Mouse (Mus musculus) cerebellum, adult 18-20 months (tissue): Measurements from ENCODE around the gene Dll1.

Experiments used
- DNase-seq, 2 experiments: peaks; one replicate each; pipeline ENCODE4 v3.0.0; 2021

Gene Dll1

DNA sequence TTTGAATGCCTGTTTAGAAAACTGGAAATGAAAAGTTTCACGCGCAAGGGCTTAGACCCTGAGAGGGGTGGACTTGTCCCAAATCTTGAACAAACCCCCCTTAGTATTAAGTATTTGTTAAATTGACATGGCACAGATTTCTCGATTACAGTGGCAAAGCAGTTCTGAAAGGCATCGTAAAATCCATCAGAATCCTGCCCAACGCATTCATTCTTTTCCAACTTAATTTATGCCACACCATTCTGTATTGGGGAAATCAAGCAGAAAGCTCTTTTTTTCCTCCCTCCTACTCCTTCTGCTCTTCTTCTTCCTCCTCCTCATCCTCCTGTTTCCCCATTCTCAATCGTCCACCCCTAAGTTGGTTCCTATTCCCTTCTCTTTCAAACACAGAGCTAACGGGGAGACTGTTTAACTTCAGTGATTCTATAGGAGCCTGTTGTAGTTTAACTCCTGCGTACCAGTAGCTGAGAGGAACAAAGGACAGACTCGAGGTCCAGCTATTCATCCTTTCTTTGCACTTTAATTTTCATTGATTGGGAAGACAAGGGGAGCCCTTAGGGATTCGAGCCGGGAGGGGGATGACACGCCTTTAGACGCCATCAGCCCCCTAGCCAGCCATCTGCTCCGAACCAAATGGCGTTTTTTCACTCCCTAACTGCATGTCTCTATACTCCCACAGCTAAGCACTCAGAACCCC lies 1.9 kb upstream of the Dll1 start:
- no peak for DNase-seq

DNA sequence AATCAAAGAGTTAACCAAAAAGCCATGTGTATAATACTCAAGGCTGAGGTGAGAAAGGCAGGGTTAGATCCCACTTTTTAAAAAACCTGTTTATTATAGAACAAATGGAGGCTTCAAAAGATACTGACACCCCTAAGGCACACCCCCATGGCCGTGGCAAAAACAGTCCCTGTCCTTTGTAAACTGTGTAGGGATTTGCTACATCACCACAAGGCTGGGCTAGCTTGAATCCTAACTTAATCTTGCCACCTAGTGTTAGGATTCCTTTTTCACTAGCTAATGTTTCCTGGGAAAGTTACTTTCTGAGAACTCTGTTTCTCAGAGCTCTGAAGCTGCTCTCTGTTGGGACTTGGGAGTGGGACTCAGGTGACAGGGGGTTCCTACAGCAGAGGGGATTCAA lies 1.2 kb upstream of the Dll1 start:
- peak in 1 of 2 experiments; percentile 23 for DNase-seq

DNA sequence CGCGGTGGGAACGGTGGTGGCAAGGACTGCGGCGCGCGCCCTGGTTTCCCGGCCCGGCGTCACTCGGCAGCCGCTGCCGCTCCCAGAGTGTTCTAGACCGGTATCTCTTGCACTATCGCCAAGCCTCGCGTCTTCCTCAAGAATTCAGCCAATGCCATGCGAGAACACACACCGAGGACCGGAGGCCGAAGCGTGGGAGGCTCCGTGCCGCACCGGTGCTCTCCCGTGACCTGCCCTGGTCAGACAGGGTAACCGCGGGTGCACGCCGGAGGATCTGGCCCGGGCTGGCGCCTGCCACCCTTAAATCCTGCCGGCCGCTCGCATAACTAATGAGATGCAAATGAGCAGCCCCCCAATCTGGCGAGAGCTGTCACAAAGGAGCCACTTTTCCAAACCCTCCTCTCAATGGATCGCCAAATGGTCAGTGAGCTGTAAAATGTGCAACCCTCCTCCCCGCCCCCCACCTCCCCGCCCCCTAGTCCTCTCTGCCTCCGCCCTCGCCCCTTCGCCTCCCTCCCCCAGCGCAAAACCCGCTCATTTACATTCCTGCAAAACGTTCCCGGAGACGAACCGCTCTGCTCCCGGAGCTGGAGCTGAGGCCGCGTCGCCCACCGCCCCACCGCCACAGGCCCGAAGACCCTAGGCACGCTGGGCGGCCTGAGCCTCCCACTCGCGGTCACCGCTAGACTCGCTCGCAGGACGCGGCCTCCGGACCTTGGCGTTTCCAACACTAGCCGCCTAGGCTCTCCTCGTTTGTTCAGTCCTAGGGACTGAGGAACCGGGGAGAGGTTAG lies 775 bp downstream of the Dll1 start:
- peak; percentile 42 to 52 for DNase-seq

- no peak for DNase-seq
Observed at GRCm38 (mm10) chr17:15375224-15375623, 1.4 kb downstream of the Dll1 start.

- DNase-seq: no peak
Observed at GRCm38 (mm10) chr17:15374321-15375141, 2.1 kb downstream of the Dll1 start.

DNA sequence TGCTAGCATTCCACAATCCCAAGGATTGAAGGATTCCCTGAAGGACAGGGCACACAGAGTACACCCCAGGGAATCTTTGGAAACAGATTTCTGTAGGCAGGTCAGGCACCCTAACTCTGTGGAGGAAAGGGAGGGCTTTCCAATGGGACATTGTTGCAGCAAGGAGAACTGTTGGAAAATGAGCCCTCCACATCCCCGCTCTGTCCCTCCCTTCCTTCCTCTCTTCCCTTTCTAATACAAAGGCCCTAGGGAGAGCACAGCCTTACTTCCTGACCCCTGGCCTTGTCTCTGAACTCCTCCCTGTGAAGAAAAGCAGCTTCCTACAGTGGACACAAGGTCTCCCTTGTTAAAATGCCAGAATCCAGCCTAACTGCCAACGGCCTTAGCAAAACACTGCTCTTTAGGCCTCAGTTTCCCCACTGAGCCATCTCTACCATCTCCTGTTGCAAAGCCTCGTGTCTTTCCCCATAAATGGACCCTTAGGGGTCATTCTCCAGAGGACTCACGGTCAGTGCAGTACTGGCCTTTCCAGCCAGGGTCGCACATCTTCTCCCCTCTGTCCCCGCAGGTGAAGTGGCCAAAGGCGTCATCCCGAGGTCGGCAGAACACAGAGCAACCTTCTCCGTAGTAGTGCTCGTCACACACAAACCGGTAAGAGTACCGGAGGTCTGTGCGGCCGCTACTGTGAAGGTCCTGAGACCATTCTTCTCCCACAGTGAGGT lies 3.6 kb downstream of the Dll1 start:
- no peak for DNase-seq

DNA sequence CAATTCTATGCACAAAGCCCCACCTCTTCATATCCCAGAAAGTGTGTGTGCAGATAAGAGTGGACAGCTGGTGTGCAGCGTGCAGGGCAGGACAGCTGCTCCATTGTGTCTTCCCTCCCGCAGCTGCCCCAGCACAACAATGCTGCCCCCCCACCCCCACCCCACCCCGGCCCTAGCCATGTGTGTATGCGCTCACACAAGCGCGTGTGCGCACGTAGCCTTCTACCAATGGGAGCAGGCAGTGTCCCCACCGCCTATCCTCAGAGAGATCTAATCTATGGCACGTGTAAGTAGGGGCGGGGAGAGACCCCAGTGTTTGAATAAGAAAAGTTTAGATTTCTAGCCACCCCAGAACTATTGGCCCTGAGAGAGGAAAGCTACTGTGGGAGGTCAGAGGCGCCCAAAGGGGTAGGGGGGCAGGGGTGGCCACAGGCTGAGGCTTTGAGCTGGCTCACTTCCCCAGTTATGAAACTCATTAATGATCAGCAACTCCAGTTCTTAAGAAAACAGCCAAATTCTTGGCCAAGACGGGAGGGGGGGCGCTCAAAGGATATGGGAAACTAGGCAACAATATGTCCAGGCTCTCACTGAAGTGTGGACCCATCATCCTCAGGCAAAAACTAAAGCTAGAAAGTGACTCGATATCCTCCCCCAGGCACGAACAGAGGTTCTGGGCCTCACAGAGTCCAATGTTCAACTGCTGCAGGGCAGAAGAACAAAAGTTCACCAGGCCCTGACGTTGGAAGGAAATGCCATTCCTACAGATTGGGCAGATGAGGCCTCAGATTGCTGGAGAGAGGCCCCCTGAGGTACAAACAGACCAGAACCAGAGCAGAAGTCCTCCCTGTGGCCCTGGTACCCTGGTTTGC lies 4.5 kb downstream of the Dll1 start:
- no peak for DNase-seq

DNA sequence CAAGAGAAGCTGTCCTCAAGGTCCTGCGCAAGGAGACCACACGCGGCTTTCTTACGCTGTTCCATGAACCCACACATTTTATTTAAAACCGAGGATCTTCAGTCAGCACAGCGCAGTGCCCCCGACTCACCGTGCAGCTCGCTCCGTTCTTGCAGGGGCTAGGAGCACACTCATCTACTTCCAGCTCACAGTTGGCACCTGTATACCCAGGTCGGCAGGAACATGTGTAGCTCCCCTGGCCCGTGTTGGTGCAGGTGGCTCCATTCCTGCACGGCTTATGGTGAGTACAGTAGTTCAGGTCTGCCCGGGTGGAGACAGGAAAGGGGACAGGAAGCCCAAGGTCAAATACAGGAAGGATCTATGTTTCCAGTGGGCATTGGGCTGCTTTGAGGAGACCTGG lies 6.3 kb downstream of the Dll1 start:
- DNase-seq: no peak

GRCm38 (mm10) chr17:15365650-15366049 lies 11.0 kb downstream of the Dll1 start:
- DNase-seq: no peak

DNA sequence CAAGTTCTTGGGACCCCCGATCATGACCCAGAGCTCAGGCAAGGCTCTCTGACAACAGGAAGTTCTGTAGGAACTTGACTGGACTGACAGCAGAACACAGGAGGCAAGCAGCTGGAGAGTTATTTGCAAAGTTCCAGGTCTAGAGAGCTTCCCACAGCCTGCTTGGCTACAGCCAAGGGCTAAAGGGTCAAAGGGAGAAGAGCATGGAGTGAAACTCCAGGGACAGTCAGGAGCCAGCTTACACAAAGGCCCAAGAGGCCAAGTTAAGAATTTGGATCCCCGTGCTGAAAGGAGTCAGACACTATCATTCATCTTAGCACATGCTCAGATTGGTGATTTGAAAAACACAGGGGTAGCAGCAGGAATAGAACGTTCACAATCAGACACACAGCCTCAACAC lies 13.0 kb downstream of the Dll1 start:
- DNase-seq: no peak

- no peak for DNase-seq
Observed at GRCm38 (mm10) chr17:15357071-15357470, 19.6 kb downstream of the Dll1 start.

GRCm38 (mm10) chr17:15356526-15356925 lies 20.1 kb downstream of the Dll1 start:
- DNase-seq: no peak

DNA sequence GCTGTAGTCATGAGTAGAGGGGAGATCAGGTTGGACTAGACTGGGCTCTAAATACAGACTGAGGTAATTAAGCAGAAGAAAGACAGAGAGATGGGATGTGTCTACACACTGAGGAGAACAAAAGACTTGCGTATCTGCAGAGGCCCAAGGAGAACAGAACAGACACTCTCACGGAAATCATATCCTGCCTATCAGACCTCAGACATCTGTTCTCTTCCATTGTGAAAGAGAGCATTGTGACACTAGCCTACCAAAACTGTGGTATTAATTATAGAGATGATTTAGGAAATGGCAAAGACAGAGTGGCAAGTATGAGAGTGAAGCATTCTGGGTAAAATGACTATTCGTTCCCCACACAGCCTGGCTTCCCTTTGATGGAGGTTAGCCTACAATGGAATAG lies 21.6 kb downstream of the Dll1 start:
- DNase-seq: no peak

DNA sequence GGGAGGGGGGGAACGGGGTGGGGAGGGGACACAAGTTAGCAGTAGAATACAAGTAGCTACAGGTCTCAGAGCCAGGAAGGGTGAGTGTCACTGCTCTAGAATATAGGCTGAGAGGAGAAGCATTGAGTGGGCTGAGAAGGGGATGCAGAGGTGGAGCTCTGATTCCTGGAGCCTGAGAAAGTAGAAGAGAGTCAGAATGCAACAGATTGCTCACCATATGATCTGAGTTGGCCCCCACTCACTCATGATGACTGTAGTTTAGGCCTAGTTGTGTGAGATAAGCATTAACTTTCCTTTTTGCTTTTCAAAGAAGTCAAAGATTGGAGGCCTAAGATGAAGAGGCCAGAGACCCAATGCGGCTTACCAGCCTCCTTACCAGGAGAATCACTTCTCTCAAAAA lies 22.7 kb downstream of the Dll1 start:
- DNase-seq: no peak

DNA sequence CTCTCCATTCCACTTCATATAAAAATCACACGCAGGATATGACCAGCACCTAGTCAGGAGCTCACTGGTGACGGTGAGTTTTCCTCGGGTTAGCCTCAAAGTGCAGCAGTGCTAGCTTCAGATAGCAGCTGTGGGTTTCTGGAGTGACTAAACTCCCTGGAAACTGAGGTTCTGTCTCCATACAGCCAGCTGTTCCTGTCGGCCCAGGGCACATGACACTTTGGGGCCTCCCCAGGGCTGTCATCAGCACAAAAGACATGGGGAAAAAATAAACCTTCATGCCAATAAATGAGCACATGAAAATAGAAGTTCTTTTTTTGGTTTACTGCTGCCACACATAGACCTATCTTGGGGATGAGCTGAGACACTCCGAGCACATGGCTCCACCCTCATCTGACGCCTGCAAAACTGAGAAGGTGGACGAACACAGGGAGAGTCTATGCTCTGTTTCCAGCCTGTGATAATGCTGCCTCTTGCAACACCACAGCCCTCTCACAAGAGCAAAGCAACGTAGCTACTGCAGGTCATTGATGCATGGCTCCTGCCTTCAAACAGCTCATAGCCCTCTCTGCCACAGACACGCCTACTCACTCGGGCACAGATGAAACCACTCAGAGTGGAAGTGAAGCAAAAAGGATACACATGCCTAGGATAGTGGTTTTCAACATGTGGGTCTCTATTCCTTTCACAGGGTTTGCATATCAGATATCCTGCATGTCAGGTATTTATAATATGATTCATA lies 23.6 kb downstream of the Dll1 start:
- DNase-seq: no peak

GRCm38 (mm10) chr17:15350152-15350551 lies 26.5 kb downstream of the Dll1 start:
- DNase-seq: no peak

- peak; percentile 64 to 72 for DNase-seq
Observed at GRCm38 (mm10) chr17:15343071-15343822, 33.4 kb downstream of the Dll1 start.

- no peak for DNase-seq
Observed at GRCm38 (mm10) chr17:15337906-15338305, 38.8 kb downstream of the Dll1 start.

DNA sequence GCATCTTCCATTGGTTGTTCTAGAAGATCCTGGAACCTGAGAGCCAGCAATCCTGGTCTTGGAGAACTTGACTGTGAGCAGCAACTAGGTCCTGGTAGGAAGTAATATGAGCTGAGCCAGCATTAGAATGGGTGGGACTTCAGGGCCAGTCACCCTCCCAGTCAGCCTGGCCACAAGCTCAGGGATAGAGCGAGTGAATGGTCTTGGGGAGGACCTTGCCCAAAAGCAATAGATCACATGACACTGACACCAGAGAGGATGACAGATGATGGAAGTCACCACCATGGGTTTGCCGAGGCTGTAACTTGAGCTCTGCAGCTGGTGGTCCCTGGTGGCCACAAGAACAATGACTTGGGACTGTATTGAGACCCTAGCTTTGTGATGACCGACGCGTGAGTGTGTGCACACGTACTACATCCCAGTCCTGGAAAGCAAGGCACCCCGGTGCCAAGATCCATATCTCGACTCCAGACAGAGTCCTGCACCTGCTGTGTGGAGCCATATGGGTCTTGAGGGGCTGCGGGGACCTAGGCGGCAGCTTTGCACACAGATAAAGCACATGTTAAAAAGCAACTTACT lies 46.8 kb downstream of the Dll1 start:
- DNase-seq: no peak

DNA sequence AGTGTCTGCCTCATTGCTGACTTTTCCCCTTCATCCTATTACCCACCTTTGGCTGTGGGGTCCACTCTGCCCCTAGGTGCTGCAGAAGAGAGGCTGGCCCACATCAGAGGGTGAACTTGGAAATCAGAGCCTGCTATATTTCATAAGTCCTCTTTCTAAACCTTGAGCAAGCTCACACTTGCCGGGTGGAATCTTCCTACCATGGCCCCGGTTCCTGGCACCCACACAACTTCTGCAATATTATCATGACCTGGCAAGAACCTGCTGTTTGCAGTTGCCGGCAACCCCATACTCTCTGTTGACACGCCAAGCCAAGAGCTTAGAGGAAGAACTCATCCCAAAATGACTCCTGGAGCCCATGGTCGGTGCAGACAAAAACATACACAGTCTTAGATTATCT lies 49.6 kb downstream of the Dll1 start:
- no peak for DNase-seq
